Mouse (Mus musculus) CH12.LX (cell line): ENCODE data around the gene Myh9. TPM values are rescaled to one million over a fixed set of nuclear protein-coding genes. Genes with fewer than 3 reads are reported as not detected.

ENCODE experiments used
- DNase-seq: peaks from one replicate; pipeline ENCODE4 v3.0.0-alpha.2; 2013; ENCODE audit errors: extremely low read depth
- H3K27ac ChIP-seq: 2 replicates; pipeline ENCODE4 v1.5.1; 2012; ENCODE audit warnings: low read depth, mild to moderate bottlenecking, control low read depth, moderate library complexity; ENCODE audit not compliant: insufficient read depth
- H3K27me3 ChIP-seq: replicated peaks from 2 replicates; pipeline ENCODE3; 2012; ENCODE audit warnings: inconsistent platforms
- H3K36me3 ChIP-seq, 2 experiments: replicated peaks in 1 of 2; 2 replicates each; pipeline versions ENCODE3 to v1.6.1; 2012; ENCODE audit warnings: inconsistent platforms in 1 of 2, low read length in 1 of 2, mild to moderate bottlenecking in 1 of 2, mixed read lengths in 1 of 2, moderate library complexity in 1 of 2; ENCODE audit not compliant: control insufficient read depth in 1 of 2, insufficient read depth in 1 of 2
- H3K4me1 ChIP-seq, 2 experiments: 2 replicates each; pipeline ENCODE4 v1.6.1; 2012; ENCODE audit warnings: inconsistent platforms in 1 of 2, moderate library complexity in 1 of 2; ENCODE audit not compliant: insufficient read depth in 2 of 2, control insufficient read depth in 1 of 2
- H3K4me2 ChIP-seq: 2 replicates; pipeline ENCODE4 v1.6.1; 2012; ENCODE audit warnings: low read depth, mild to moderate bottlenecking, control low read depth; ENCODE audit not compliant: poor library complexity, insufficient read depth, severe bottlenecking
- H3K4me3 ChIP-seq, 3 experiments: fragments of 150-350 bp in 1 of 3; sonication (generic) in 1 of 3; replicated peaks in 1 of 3; 2 replicates each; pipeline versions ENCODE3 to v1.5.1; 2011 to 2012; ENCODE audit warnings: low read depth in 2 of 3, low read length in 2 of 3, mild to moderate bottlenecking in 2 of 3, moderate library complexity in 2 of 3, control low read depth in 1 of 3, improper control_type of control experiment in 1 of 3, inconsistent platforms in 1 of 3, mixed read lengths in 1 of 3; ENCODE audit not compliant: poor library complexity in 1 of 3
- H3K79me2 ChIP-seq: replicated peaks from 2 replicates; pipeline ENCODE4 v1.6.1; 2012; ENCODE audit warnings: mild to moderate bottlenecking, moderate library complexity; ENCODE audit not compliant: control insufficient read depth, poor library complexity, insufficient read depth, severe bottlenecking; ENCODE audit errors: extremely low read depth
- H3K9ac ChIP-seq: 2 replicates; pipeline ENCODE4 v1.6.1; 2012; ENCODE audit warnings: low read depth, mild to moderate bottlenecking, control low read depth, moderate library complexity; ENCODE audit not compliant: insufficient read depth
- H3K9me3 ChIP-seq: replicated peaks from 2 replicates; pipeline ENCODE3; 2012; ENCODE audit warnings: low read length, inconsistent platforms, mixed read lengths
- CHD1 ChIP-seq: IDR thresholded peaks from 2 replicates; pipeline ENCODE4 v1.6.1; 2012; ENCODE audit warnings: low read depth, low read length, improper control_type of control experiment, inconsistent platforms
- ETS1 ChIP-seq: conservative IDR thresholded peaks from 2 replicates; pipeline ENCODE4 v1.6.1; 2012; ENCODE audit warnings: low read depth, mild to moderate bottlenecking, inconsistent platforms, low read length, improper control_type of control experiment, moderate library complexity
- IRF4 ChIP-seq: IDR thresholded peaks from 2 replicates; pipeline ENCODE4 v1.6.1; 2014; ENCODE audit warnings: low read depth, mild to moderate bottlenecking, inconsistent platforms, low read length, improper control_type of control experiment
- KAT2A ChIP-seq: IDR thresholded peaks from 2 replicates; pipeline ENCODE4 v1.6.1; 2012; ENCODE audit warnings: low read length, improper control_type of control experiment, inconsistent platforms; ENCODE audit not compliant: insufficient replicate concordance
- MAFK ChIP-seq: IDR thresholded peaks from 2 replicates; pipeline ENCODE4 v1.6.1; 2011; ENCODE audit warnings: low read length, improper control_type of control experiment; ENCODE audit not compliant: insufficient replicate concordance
- MAX ChIP-seq: IDR thresholded peaks from 2 replicates; pipeline ENCODE4 v1.6.1; 2011; ENCODE audit warnings: low read length, improper control_type of control experiment
- MAZ ChIP-seq: IDR thresholded peaks from 2 replicates; pipeline ENCODE4 v1.6.1; 2012; ENCODE audit warnings: low read depth, mild to moderate bottlenecking, inconsistent platforms, low read length, improper control_type of control experiment, moderate library complexity
- MXI1 ChIP-seq: IDR thresholded peaks from 2 replicates; pipeline ENCODE4 v1.6.1; 2011; ENCODE audit warnings: mild to moderate bottlenecking, low read depth, low read length, improper control_type of control experiment
- NRF1 ChIP-seq: IDR thresholded peaks from 2 replicates; pipeline ENCODE4 v1.6.1; 2014; ENCODE audit warnings: low read depth, mild to moderate bottlenecking, inconsistent platforms, low read length, improper control_type of control experiment, moderate library complexity
- PAX5 ChIP-seq: IDR thresholded peaks from 2 replicates; pipeline ENCODE4 v1.6.1; 2012; ENCODE audit warnings: low read length, inconsistent platforms, mixed read lengths
- POLR2A ChIP-seq: IDR thresholded peaks from 2 replicates; pipeline ENCODE4 v1.6.1; 2011; ENCODE audit warnings: low read depth, mild to moderate bottlenecking, improper control_type of control experiment, low read length
- SIN3A ChIP-seq: IDR thresholded peaks from 2 replicates; pipeline ENCODE4 v1.6.1; 2012; ENCODE audit warnings: low read length, improper control_type of control experiment, inconsistent platforms
- SMC3 ChIP-seq: IDR thresholded peaks from 2 replicates; pipeline ENCODE4 v1.6.1; 2011; ENCODE audit warnings: low read depth, low read length, improper control_type of control experiment
- TCF12 ChIP-seq: IDR thresholded peaks from 2 replicates; pipeline ENCODE4 v1.6.1; 2014; ENCODE audit warnings: low read depth, mild to moderate bottlenecking, inconsistent platforms, low read length, improper control_type of control experiment
- UBTF ChIP-seq: IDR thresholded peaks from 2 replicates; pipeline ENCODE4 v1.6.1; 2012; ENCODE audit warnings: low read depth, mild to moderate bottlenecking, inconsistent platforms, low read length, improper control_type of control experiment, moderate library complexity
- USF1 ChIP-seq: IDR thresholded peaks from 2 replicates; pipeline ENCODE4 v1.6.1; 2014; ENCODE audit warnings: low read depth, mild to moderate bottlenecking, inconsistent platforms, low read length, improper control_type of control experiment
- ZKSCAN1 ChIP-seq: IDR thresholded peaks from 2 replicates; pipeline ENCODE4 v1.6.1; 2012; ENCODE audit warnings: low read depth, inconsistent platforms, low read length, improper control_type of control experiment, borderline replicate concordance
- ZMIZ1 ChIP-seq: IDR thresholded peaks from 2 replicates; pipeline ENCODE4 v1.6.1; 2012; ENCODE audit warnings: low read depth, mild to moderate bottlenecking, inconsistent platforms, low read length, improper control_type of control experiment
- dilution Hi-C: fragments of 300-500 bp; cut with MboI; formaldehyde crosslinking; loops from 2 replicates; pipeline ENCODE4 v1.14.3; 2020; ENCODE audit warnings: low sequenced_read_pairs; ENCODE audit not compliant: extremely low pct_unique_long_range_greater_than_20kb, extremely low pct_ligation_motif_present
- in situ Hi-C: fragments of 300-500 bp; cut with MboI; formaldehyde crosslinking; loops from 3 replicates; pipeline ENCODE4 v1.14.3; 2019; ENCODE audit warnings: low sequenced_read_pairs, low pct_ligation_motif_present, low pct_unique_long_range_greater_than_20kb, mixed read lengths
- polyA plus RNA-seq: library from polyadenylated mRNA; unstranded; fragments of >175 nt; gene quantifications from 2 replicates; pipeline ENCODE4 v1.2.1, GENCODE M21; 2012; ENCODE audit warnings: low read depth; ENCODE audit not compliant: insufficient read length
- total RNA-seq, 2 experiments: library from RNA; depleted of rRNA; stranded (reverse); fragments of 300-350 nt in 1 of 2; fragments of >200 nt in 1 of 2; gene quantifications; 2 replicates each; pipeline ENCODE4 v1.2.3; 2012 to 2014

The Myh9 gene
- total and polyA plus RNA-seq, 3 experiments: 43.8 to 165 (median 146) TPM

- TF ChIP-seq SIN3A: no peak; the same call in 1 of the 2 replicates
- TF ChIP-seq NRF1: 0 out of 2 replicates have a peak, but pooled peaks have one; percentile 16
- TF ChIP-seq CHD1: no peak
- TF ChIP-seq MXI1: no peak
- no peak for TF ChIP-seq USF1
- TF ChIP-seq ETS1: peak; percentile 73
- no peak for TF ChIP-seq ZKSCAN1
- no peak for TF ChIP-seq PAX5
- no peak for TF ChIP-seq KAT2A
Observed at GRCm38 (mm10) chr15:77835930-77836653, 5.9 kb downstream of the Myh9 start (continued).

DNA sequence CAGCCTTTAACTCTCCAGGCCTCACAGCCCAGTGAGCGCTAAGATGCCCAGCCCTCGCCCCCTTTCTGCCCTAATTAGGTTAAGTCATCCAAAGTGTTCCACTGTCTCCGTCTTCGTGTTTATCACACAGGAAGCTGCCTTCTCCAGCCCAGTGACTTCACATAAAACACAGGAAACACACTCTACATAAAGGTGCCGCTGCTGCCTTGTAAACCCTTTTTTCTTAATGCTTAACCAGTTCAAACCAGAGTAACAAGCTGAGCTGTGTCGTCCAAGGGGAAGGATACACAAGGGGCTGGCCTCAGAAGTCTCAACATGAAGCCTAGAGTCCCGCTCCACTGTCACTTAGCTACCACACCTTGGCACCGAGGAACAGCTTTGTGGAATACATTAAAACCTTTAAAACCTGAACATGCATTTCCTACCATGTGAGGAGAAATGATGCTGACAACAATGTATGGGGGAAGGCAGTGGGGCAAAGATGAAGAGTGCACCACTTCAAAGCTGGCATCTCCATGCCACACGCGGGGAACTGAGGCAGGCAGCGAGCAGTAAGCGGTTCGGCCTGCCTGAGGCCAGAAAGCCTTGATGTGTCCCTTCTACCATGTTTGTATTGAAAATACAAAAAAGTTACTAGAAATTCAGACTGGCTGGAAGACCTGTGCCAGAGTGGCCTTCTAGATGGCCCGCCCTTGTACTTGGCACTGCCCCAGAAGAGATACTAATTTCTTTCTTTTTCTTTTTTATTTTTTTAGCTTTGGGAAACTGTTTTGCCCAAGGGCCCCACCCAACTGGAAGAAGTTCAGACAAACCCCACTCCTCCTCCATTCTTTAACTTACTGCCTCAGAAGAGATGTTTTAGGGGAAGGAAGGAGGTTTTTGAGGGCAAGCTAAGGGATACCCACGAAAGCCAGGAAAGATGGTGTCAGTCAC is 7.4 kb downstream of the Myh9 start:
- no peaks in the 10 kb centered on the region for H3K9me3 ChIP-seq
- TF ChIP-seq POLR2A: peak; percentile 6; the same call in 1 of the 2 replicates
- TF ChIP-seq NRF1: no peak
- H3K9ac ChIP-seq: 0 out of 2 replicates have a peak overlapping the region, but pooled peaks have one; percentile 8
- H3K27ac ChIP-seq: peak overlapping the region; percentile 35
- no peak for DNase-seq
- peaks cover 54 to 96% of the 10 kb centered on the region in 2 experiments for H3K4me1 ChIP-seq
- peak overlapping the region; percentile 9; the same call in 1 of the 2 replicates for H3K4me2 ChIP-seq
- in situ Hi-C loops: no loop called here
- peaks cover 98% of the 10 kb centered on the region for H3K79me2 ChIP-seq
- peaks cover 13 to 40% of the 10 kb centered on the region in 2 experiments for H3K36me3 ChIP-seq
- no peaks in the 10 kb centered on the region for H3K27me3 ChIP-seq
- H3K4me3 ChIP-seq: no peak overlapping the region
- dilution Hi-C loops: no loop called here

DNA sequence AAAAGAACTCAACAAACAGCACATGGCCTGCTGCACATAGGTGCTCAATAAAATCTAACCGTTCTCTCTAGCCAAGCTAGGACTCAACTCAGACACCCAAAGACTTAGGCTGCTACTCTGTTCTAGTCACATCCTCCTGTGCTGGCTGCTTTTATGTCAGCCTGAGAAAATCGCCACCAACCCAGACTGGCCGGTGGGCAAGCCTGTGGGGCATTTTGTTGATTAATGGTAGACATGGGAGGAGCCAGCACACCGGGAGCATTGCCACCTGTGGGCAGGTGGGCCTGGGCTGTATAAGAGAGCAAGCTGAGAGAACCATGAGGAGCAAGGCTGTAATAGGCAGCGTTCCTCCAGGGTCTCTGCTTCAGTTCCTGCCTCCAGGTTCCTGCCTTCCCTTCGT is 8.2 kb downstream of the Myh9 start:
- no peaks in the 10 kb centered on the region for H3K27me3 ChIP-seq
- dilution Hi-C loops (no loop called here), in situ Hi-C loops (no loop called here)
- no peaks in the 10 kb centered on the region for H3K9me3 ChIP-seq
- DNase-seq: no peak
- no peak overlapping the region for H3K4me2 ChIP-seq
- peaks cover 98% of the 10 kb centered on the region for H3K79me2 ChIP-seq
- H3K4me3 ChIP-seq: no peak overlapping the region
- H3K27ac ChIP-seq: peak overlapping the region; percentile 35
- peaks cover 57 to 98% of the 10 kb centered on the region in 2 experiments for H3K4me1 ChIP-seq
- H3K36me3 ChIP-seq: peaks cover 15 to 48% of the 10 kb centered on the region in 2 experiments
- H3K9ac ChIP-seq: no peak overlapping the region
- no peak for TF ChIP-seq IRF4
- no peak for TF ChIP-seq MAX
- no peak for TF ChIP-seq MAZ
- no peak for TF ChIP-seq ZMIZ1
- no peak for TF ChIP-seq UBTF
- TF ChIP-seq TCF12: no peak
- no peak for TF ChIP-seq SMC3
- no peak for TF ChIP-seq MAFK
- no peak for TF ChIP-seq SIN3A
